Mouse (Mus musculus) kidney, adult 2 months (tissue): ENCODE measurements at regions not wholly inside any gene's neighbourhood (a gene's known extent, or its start where the extent isn't known, plus 50 kb on each side); places are given as distances from the start of the nearest gene placed in this dataset.

Experiments used
- CTCF ChIP-seq: fragments of 200-500 bp; conservative IDR thresholded peaks from 2 replicates; pipeline ENCODE4 v1.5.1; 2011; ENCODE audit warnings: low read depth, mild to moderate bottlenecking, control low read depth, low read length, moderate library complexity, mixed read lengths; ENCODE audit not compliant: insufficient read depth, insufficient read length
- POLR2A ChIP-seq: fragments of 200-500 bp; IDR thresholded peaks from one replicate; pipeline ENCODE4 v1.6.1; 2011; ENCODE audit warnings: low read depth, low read length, control low read depth

- TF ChIP-seq POLR2A (no peak), CTCF (peak; percentile 45; the same call in 1 of the 2 replicates)
Measured at GRCm38 (mm10) chr3:83714572-83714971, 51.5 kb upstream of the Sfrp2 start.
